Mouse (Mus musculus) gastrocnemius, adult 8-10 months (tissue): Measurements from ENCODE around the gene 4932438A13Rik. TPM values are rescaled to one million over a fixed set of nuclear protein-coding genes. Genes with fewer than 3 reads are reported as not detected.

ENCODE experiments used
- DNase-seq, 2 experiments: peaks; one replicate each; pipeline ENCODE4 v3.0.0; 2022; ENCODE audit warnings: low spot score in 2 of 2
- total RNA-seq, 4 experiments: library from RNA; stranded (reverse); gene quantifications; 2 replicates each; pipeline ENCODE4 v1.2.4; 2022

4932438A13Rik gene
- total RNA-seq, 4 experiments from 2014 or later, result 35.3 to 49.7 (median 39.9) TPM

DNA sequence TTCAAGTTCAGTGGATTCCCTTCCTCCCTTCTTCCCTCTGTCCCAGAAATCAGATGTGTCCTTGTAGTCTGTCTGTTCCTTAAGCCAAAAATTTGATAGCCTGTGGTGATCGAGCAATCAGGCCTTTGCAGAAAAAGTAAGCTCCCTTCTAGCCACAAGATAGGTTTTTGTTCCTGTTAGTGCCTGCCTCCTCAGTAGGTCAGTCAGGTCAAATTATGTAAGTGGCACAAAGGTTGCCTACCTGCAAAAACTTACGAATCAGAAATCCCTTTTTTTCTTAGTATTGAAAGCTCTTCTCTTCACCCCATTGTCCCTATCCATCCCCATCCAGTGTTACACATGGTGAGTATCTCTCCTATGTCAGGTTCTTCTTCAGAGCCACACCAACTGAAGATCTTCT is 54.9 kb downstream of the 4932438A13Rik start:
- no peak for DNase-seq

DNA sequence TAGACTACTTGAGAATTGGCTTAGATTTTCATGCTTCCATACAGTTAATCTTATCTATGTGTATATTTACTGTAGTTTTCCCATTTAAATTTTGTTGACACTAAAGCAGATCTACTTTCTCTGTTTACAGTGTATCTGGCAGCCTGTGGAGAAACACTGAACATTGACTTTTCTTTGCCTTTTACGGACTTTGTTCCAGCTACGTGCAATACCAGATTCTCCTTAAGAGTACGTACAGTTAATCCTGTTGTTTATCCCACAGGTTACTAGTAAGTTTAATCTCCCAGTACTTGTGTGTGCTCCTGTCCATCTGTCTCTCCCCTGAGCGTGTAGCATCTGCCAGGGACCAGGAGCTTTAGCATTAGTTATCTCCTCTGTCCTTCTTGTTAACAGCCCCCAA is 55.4 kb downstream of the 4932438A13Rik start:
- no peak for DNase-seq

DNA sequence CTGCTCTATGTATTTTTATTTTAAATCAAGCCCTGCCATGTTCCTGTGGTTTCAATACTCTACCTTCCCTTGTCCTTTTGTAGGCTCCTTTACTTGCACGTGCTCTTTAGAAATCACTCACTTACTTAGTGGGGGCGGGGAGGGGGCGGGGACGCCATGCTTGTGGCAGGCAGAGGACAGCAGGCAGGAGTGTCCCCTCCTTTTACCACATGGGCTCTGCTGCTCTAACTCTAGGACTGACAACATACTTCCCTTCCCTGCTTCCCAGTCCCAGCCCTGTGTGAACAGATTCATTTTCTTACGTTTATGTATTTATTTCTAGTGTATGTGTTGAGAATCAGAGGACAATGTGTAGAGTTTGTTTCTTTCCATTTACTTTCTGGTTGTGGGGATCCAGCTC is 78.7 kb downstream of the 4932438A13Rik start:
- DNase-seq, result no peak

GRCm38 (mm10) chr3:36942108-36942507 is 79.2 kb downstream of the 4932438A13Rik start:
- DNase-seq, result no peak

GRCm38 (mm10) chr3:36943706-36944105 is 80.8 kb downstream of the 4932438A13Rik start:
- DNase-seq, result no peak

DNA sequence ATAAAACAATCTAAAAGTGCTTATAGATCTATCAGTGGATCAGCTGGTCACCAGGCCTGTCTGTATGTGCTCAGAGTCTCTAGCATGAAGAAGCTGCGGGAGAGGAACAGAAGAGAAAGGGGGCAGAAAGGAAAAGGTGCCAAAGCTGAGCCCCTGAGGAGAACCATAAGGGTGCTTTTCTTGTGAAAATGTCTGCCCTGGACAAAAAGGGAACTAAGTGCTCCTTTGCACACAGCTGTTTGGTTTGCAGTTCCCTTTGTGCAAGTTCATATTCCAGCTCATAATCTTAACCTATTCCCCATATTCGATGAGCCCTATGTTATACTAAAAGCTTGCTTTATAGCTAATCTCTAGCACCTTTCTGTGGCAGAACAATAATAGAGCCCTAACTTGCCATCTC is 175.1 kb downstream of the 4932438A13Rik start:
- no peak for DNase-seq

DNA sequence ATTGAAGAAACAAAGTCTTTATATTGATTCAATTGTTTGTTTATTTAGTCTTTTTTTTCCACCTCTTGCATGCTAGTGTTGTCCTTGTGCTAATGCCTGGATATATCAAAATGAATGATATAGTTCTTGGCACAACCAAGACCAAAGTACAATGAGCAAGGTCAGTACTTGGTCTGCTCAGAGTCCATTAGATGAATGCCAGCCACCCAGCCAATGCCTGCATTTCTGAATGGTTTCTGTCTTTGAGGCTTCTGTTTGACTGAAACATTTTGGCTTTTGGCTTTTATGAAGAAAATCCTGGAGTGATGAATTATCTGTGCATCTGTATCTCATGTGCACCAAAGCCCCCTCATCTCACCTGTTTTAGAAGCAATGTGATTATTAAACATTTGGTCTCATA is 176.9 kb downstream of the 4932438A13Rik start:
- DNase-seq, result no peak

GRCm38 (mm10) chr3:37051491-37051890 is 188.6 kb downstream of the 4932438A13Rik start:
- no peak for DNase-seq

DNA sequence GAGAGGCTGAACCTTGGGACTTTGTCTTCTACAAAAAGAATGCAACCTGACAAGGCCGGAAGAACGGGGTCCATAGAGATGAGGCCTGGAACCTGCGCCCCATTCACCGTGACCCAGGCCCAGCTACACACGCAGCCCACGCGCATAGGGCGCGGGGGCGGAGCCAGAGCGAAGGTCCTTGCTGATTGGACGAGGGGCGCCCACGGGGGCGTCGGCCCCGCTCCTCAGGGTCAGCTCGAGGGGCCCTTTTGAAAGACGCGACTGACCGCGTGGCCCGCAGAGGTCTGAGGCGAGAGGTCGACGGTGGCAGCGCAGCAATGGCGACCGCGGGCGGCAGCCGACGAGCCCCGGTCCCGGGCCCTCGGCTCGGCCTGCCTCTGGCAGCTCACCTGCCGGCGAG is 200.5 kb downstream of the 4932438A13Rik start, which contains the start of gene Adad1:
Gene Adad1 (plus strand): TSS at position 122 of the 400 bp plus-strand sequence.
- DNase-seq, result no peak

DNA sequence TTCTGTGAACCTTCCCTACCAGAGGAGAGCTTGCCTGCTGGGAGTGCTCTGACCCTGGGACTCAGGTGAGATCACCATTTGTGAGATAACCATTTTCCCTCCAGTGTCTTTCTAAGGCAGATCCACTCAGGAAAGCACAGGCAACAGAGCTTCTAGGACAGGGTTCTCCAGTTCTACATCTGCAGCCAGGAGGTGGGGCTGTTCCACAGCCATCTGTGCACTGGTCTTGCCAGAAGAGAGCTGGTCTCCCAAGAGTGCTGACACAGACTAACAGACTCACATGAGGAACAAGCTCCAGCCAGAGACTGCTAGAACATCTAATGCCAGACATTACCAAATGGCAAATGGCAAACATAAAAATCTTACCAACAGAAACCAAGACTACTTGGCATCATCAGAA is 210.3 kb downstream of the 4932438A13Rik start:
- peak; percentile 28 to 33 for DNase-seq

DNA sequence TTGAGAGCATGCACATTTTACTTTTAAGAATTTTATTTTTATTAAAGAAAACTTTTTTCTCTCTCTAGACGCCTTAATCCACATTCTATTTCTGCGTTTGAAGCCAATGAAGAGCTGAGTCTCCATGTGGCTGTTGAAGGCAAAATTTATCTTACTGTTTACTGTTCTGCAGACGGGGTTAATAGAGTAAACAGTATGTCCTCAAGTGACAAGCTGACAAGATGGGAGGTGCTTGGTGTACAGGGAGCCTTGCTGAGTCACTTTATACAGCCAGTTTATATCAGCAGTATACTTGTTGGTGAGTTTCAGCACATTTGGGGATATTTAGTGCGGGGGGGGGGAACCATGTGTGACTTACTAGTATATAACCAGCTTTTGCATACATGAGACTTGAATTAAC is 222.0 kb downstream of the 4932438A13Rik start:
- DNase-seq, result no peak

DNA sequence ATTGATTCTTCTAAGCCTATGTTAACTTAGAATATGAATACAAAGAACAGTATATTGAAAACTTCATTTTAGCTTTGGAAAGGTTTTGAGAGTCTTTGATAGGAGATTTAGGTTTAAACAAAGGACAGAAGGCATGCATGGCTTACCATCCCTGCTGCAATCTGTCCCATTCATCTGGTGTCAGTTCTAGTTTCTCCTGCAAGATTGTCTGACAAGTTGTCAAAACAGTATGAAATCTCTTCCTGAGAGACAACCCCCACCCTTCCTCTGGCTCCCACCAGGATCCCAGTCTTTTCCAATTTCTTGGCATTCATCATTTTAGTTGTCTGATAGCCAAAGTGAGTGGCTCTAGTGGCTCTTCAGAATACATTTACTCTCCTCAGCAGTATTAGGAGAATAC is 227.8 kb downstream of the 4932438A13Rik start:
- DNase-seq, result no peak

Other genes starting within 250 kb of the 4932438A13Rik start
- 1 to 10 TPM; 7.3 to 8.4 (median 8.2) TPM for gene Bbs7, start 249.6 kb upstream of the 4932438A13Rik start, total RNA-seq
- 1 to 10 TPM; 1.0 to 2.4 (median 2.0) TPM for gene Trpc3, start 172.9 kb upstream of the 4932438A13Rik start, total RNA-seq
- not detected for gene Adad1, start 200.4 kb downstream of the 4932438A13Rik start, total RNA-seq